Mouse (Mus musculus) neural tube, embryonic 14.5 days (tissue): ENCODE measurements around the gene 1810046K07Rik. TPM values are rescaled to one million over a fixed set of nuclear protein-coding genes. Genes with fewer than 3 reads are reported as not detected.

Source experiments
- ATAC-seq: fragments of 200-750 bp; cut with Nextera tagmentation; 2 replicates; pipeline ENCODE4 v1.8.0; 2017; ENCODE audit warnings: low read depth, mild to moderate bottlenecking, moderate TSS enrichment, moderate library complexity
- H3K27ac ChIP-seq: fragments of 300-500 bp; sonication (generic); 2 replicates; pipeline ENCODE4 v1.5.1; 2014; ENCODE audit warnings: low read depth, mild to moderate bottlenecking, control low read depth, low read length, moderate library complexity, mixed read lengths
- H3K27me3 ChIP-seq: fragments of 300-500 bp; sonication (generic); 2 replicates; pipeline ENCODE4 v1.6.1; 2014; ENCODE audit warnings: low read length; ENCODE audit not compliant: control insufficient read depth, insufficient read depth
- H3K36me3 ChIP-seq: fragments of 300-500 bp; sonication (generic); 2 replicates; pipeline ENCODE4 v1.6.1; 2014; ENCODE audit warnings: low read length, mixed read lengths; ENCODE audit not compliant: control insufficient read depth, insufficient read depth
- H3K4me1 ChIP-seq: fragments of 300-500 bp; sonication (generic); 2 replicates; pipeline ENCODE4 v1.6.1; 2014; ENCODE audit warnings: low read length; ENCODE audit not compliant: control insufficient read depth, insufficient read depth
- H3K4me2 ChIP-seq: fragments of 300-500 bp; sonication (generic); 2 replicates; pipeline ENCODE4 v1.6.1; 2014; ENCODE audit warnings: mild to moderate bottlenecking, low read depth, low read length, control low read depth
- H3K4me3 ChIP-seq: fragments of 300-500 bp; sonication (generic); 2 replicates; pipeline ENCODE4 v1.5.1; 2014; ENCODE audit warnings: low read depth, low read length, control low read depth, mixed read lengths
- H3K9ac ChIP-seq: fragments of 300-500 bp; sonication (generic); replicated peaks from 2 replicates; pipeline ENCODE4 v1.6.1; 2014; ENCODE audit warnings: low read depth, mild to moderate bottlenecking, control low read depth, low read length, mixed read lengths
- H3K9me3 ChIP-seq: fragments of 300-500 bp; sonication (generic); 2 replicates; pipeline ENCODE4 v1.6.1; 2016; ENCODE audit warnings: low read length; ENCODE audit not compliant: control insufficient read depth
- WGBS: fragments of 180-500 bp; shearing (Covaris S2); extraction: QIAGEN DNeasy Blood & Tissue Kit; methylation state at CpG from one replicate; pipeline ENCODE4 v1.1.7; 2014; 5-methylcytosine and 5-hydroxymethylcytosine counted together
- polyA plus RNA-seq: library from polyadenylated mRNA; unstranded; fragments of >200 nt; fragmentation: Nextera tagmentation; extraction: Ambion mirVana; gene quantifications from 2 replicates; pipeline ENCODE4 v1.2.1, GENCODE M21; 2014

The 1810046K07Rik gene
- polyA plus RNA-seq, 1 experiment from 2014 or later = not detected

DNA sequence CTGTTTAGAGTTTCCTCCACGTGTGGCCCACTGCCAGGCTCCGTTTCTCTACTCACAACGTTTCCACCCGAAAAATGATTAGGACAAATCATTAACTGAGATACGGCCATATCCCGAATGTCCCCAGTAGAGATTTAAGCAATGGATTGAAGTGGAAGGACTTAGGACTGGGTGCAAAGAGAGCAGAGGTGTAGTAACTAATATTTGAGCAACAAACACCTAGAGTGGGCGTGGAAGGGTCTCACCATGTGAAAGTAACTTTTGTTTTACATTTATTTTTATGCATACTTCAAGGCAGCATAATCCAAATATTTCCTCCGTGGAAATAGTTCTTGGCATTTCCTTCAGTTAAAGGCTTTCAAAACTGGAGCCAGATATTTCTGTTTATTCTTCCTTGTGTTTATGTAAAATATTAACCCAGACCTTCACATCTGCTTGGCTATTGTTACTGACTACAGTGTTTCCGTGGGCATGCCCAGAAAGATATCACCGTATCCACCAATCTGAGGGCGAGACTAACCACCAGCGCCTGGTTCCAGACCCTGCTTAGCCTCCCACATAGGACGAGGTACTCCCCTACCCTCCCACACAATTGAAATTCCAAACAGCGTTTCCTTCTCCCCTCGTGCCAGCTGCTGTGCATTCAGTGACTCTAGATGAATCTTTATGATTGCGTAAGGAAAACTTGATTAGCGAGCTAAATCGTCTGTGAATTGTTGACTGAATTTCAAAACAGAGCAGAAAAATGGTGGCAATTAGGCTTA lies 16.0 kb downstream of the 1810046K07Rik start:
- H3K9ac ChIP-seq = no peak overlapping the region
- no peaks in the 10 kb centered on the region for H3K27me3 ChIP-seq
- H3K9me3 ChIP-seq = no peaks in the 10 kb centered on the region
- H3K4me3 ChIP-seq = no peak overlapping the region
- H3K27ac ChIP-seq = no peak overlapping the region
- H3K36me3 ChIP-seq = no peaks in the 10 kb centered on the region
- no peak for ATAC-seq
- no peaks in the 10 kb centered on the region for H3K4me1 ChIP-seq
- H3K4me2 ChIP-seq = no peak overlapping the region
- 62% methylated on average over 18 of the region's 18 CpGs for WGBS

DNA sequence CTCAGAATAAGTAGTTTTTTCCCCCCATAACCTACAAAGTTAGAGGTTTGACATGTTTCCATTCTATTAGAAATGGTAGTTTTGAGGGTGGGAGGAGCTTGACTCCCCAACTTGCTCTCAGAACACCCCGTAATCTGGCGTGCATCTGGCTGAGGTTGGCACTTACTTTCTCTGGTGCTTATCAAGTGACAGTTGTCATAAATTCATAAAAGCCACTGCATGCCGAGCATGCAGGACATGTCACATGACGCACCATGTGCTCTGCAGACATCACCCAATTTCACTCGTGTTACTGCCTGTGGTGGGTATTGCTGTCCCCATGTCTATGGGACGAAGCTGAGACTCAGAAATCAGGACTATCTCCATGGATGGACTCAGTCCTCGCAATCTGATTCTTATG lies 18.2 kb downstream of the 1810046K07Rik start:
- ATAC-seq = no peak
- H3K36me3 ChIP-seq = no peaks in the 10 kb centered on the region
- H3K4me3 ChIP-seq = no peak overlapping the region
- no peaks in the 10 kb centered on the region for H3K27me3 ChIP-seq
- no peak overlapping the region for H3K4me2 ChIP-seq
- H3K4me1 ChIP-seq = no peaks in the 10 kb centered on the region
- H3K27ac ChIP-seq = no peak overlapping the region
- 83% methylated on average over 7 of the region's 7 CpGs for WGBS
- no peak overlapping the region for H3K9ac ChIP-seq
- H3K9me3 ChIP-seq = no peaks in the 10 kb centered on the region

DNA sequence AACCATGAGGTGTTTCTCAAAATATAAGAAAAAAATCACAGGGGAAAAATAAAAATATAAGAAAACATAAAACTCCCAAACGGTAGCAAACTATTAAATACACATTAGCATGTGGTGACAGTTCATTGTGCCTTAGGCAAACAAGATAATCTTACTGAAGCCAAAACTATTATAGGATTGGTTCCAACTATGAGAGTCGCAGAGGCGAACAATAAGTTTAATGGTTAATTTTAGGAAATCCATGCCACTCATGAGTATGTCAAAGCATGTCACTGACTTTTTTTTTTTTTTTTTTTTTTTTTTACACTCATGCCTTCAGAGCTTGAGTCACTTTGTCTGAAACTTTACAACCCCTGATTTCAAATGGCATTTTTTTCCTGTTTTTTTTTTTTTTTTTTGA lies 22.4 kb downstream of the 1810046K07Rik start:
- Histone ChIP-seq H3K4me3 (no peak overlapping the region), H3K27ac (no peak overlapping the region), H3K4me1 (no peaks in the 10 kb centered on the region), H3K9ac (no peak overlapping the region), H3K27me3 (no peaks in the 10 kb centered on the region), H3K9me3 (no peaks in the 10 kb centered on the region), H3K36me3 (no peaks in the 10 kb centered on the region), H3K4me2 (no peak overlapping the region)
- 82% methylated on average over 3 of the region's 3 CpGs for WGBS
- no peak for ATAC-seq

DNA sequence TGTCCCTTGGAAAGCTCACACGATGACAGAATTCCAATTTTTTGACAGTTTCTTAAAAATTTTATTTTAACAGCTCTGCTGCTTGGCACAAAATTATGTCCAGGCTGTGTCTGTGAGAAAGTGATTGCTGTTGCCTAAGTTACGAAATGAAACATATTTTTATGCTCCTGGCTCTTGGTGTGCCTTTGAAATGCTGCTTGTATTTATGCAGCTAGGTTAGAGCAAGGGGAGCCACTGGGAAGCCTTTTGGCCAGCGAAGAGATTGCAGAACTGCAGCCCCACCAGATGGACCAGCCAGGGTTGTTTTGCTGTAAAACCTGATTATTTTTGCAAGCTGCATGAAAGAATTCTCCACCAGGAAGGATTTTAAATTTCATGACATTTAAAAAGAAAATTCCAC lies 23.6 kb downstream of the 1810046K07Rik start:
- H3K4me3 ChIP-seq = no peak overlapping the region
- no peak overlapping the region for H3K4me2 ChIP-seq
- no peak overlapping the region for H3K9ac ChIP-seq
- no peaks in the 10 kb centered on the region for H3K9me3 ChIP-seq
- H3K36me3 ChIP-seq = no peaks in the 10 kb centered on the region
- ATAC-seq = no peak
- no peaks in the 10 kb centered on the region for H3K27me3 ChIP-seq
- whole genome bisulfite sequencing = 64% methylated on average over 3 of the region's 3 CpGs
- no peaks in the 10 kb centered on the region for H3K4me1 ChIP-seq
- no peak overlapping the region for H3K27ac ChIP-seq

DNA sequence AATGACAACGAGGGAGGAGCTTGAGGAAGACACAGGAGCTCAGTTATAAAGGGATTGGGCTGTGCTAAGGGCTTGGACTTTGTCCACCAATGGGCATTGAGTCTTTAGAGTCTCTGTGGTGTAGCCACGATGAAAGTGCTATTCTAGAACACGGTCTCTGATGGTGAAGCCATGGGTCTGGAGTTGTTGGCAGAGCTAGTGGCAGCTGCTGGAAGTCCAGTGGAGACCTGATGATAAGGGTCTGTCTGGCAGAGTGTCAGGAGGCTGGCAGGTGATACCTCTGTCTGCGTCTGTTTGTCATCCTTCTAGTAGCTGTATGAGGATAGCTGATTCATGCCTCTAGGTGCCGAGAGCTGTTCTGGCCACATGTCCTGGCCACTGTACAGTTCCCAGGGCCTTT lies 24.7 kb downstream of the 1810046K07Rik start:
- Histone ChIP-seq H3K36me3 (no peaks in the 10 kb centered on the region), H3K4me2 (no peak overlapping the region), H3K9ac (no peak overlapping the region), H3K4me3 (no peak overlapping the region), H3K27me3 (no peaks in the 10 kb centered on the region), H3K9me3 (no peaks in the 10 kb centered on the region), H3K27ac (no peak overlapping the region), H3K4me1 (no peaks in the 10 kb centered on the region)
- 85% methylated on average over 5 of the region's 5 CpGs for WGBS
- ATAC-seq = no peak

DNA sequence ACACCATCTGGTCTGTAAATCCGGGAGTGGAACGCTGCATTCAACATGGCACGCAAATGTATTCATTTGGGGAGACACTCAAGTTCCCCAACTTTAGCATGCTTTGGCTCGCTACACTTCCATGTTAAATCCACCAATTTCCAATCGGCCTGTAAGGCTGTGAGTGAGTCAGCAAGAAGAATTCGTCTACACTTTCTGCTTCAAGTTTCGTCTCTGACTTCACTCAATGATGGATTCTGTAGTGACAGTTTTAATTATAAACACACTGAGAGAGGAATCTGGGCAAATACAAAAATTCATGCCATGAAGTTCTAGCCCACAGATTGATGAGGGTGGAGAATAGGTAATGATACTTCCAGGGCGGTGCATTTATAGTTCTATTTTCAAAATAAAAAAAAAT lies 35.2 kb downstream of the 1810046K07Rik start:
- 80% methylated on average over 8 of the region's 8 CpGs for WGBS
- no peak overlapping the region for H3K4me3 ChIP-seq
- no peak overlapping the region for H3K4me2 ChIP-seq
- no peaks in the 10 kb centered on the region; the same call in 1 of the 2 replicates for H3K9me3 ChIP-seq
- no peak overlapping the region for H3K9ac ChIP-seq
- H3K27ac ChIP-seq = no peak overlapping the region
- H3K36me3 ChIP-seq = no peaks in the 10 kb centered on the region
- no peak for ATAC-seq
- H3K4me1 ChIP-seq = no peaks in the 10 kb centered on the region
- H3K27me3 ChIP-seq = no peaks in the 10 kb centered on the region

DNA sequence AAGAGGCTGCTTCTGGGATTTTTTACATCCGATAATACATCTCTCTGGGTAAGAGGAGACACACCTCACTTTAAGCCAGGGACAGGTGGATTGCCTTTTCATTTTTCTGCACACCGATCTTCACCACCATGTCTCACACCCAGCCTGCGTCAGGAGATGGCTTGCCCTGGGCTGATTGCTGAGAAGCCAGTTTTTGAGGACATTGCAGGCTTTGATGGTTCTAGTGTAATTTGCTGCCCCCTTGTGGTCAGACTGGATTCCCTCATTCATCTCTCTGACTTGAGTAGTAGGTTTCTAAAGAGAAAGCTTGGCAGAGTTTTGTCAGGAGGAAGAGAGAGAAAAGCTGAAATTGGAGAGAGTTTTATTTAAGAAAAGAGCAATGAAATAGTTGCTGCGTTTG lies 36.0 kb downstream of the 1810046K07Rik start:
- Histone ChIP-seq H3K4me2 (no peak overlapping the region), H3K27ac (no peak overlapping the region), H3K4me3 (no peak overlapping the region), H3K36me3 (no peaks in the 10 kb centered on the region), H3K9ac (no peak overlapping the region), H3K4me1 (no peaks in the 10 kb centered on the region), H3K27me3 (no peaks in the 10 kb centered on the region), H3K9me3 (no peaks in the 10 kb centered on the region)
- no peak; the same call in 1 of the 2 replicates for ATAC-seq
- 31% methylated on average over 4 of the region's 4 CpGs for WGBS

DNA sequence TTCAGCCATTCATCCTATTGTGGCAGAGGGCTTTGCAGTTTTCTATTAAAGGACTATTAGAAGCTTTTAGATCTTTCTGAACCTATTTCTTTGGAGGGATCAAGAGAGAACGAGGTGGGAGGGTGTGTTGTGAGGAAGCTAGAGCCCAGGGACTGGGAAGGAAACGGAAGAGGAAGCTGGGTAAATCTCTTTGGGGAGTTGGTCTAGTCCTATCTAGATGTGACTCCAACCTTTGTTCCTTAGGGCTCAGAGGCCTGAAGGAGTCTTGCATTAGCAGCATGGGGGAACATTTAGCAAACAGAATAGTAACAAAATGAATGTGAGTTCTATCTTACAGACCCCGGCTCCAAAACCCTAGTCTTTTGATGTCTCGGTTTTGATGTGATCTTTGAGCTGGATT lies 37.7 kb downstream of the 1810046K07Rik start:
- no peak for ATAC-seq
- Histone ChIP-seq H3K36me3 (no peaks in the 10 kb centered on the region), H3K4me3 (no peak overlapping the region), H3K27ac (no peak overlapping the region), H3K4me1 (no peaks in the 10 kb centered on the region), H3K27me3 (no peaks in the 10 kb centered on the region), H3K9me3 (no peaks in the 10 kb centered on the region), H3K9ac (no peak overlapping the region), H3K4me2 (no peak overlapping the region)
- 79% methylated on average over 4 of the region's 4 CpGs for WGBS

DNA sequence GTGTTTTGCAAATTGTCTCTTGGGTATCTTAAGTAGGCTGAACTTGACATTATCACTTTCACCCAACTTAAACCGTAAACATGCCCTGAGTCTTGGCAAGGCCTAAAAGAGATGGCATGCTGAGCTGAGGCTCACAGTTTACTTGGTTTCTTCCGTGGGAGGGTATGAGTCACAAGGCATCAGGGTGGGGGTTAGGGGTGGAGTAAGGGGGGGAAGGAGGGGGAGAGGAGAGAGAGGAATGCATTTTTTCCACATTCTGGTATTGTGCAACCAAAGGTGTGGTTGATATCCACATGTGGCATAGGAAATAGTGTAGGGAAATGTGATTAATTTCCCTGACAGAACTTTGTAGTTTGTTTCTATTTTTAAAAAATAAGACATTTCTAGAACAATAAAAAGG lies 42.6 kb downstream of the 1810046K07Rik start:
- ATAC-seq = no peak
- H3K9ac ChIP-seq = no peak overlapping the region
- no peaks in the 10 kb centered on the region for H3K27me3 ChIP-seq
- no peak overlapping the region for H3K4me2 ChIP-seq
- H3K4me1 ChIP-seq = no peaks in the 10 kb centered on the region
- H3K4me3 ChIP-seq = no peak overlapping the region
- H3K9me3 ChIP-seq = no peaks in the 10 kb centered on the region
- 73% methylated on average over 2 of the region's 2 CpGs for WGBS
- H3K36me3 ChIP-seq = no peaks in the 10 kb centered on the region
- H3K27ac ChIP-seq = no peak overlapping the region
